In the genomic region with DNA sequence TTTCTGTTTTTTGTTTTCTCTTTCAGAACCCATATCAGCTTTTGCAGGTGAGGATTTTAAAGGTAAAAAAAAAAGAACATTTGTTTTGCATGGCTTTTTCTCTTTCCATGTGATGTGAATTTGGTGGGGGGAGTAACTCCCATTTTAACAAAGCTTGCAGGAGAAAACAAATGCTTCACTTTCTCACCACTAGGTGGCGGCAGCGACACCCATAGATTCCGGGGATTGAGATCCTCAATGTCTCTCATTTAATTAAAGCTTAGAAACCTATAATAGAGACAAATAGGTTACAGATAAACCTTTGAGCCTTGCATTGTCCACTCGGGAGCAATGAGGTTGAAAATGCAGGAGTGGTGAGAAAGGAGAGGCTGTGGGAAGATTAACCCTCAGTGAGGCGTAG, we compare ENCODE assay signal across 9 mouse cellular contexts.
DNase-seq lines count a peak whose midpoint lies in the region; ATAC-seq lines count a peak whose summit lies in the region.
"Had no signal": no experiment of that assay in that cellular context is flagged by ENCODE, and none has a peak within 500 bp of the region (broad histone marks: within the 10 kb centered on the region; RNA-seq: fewer than 3 reads in every experiment).

No protein-coding gene starts in this region.

- H3K9me3 ChIP-seq in midbrain, embryonic 11.5 days (ENCODE audit: control insufficient read depth, low read length), result no peaks in the 10 kb centered on the region
- no peaks in the 10 kb centered on the region for H3K9me3 ChIP-seq in midbrain, embryonic 13.5 days
- no peaks in the 10 kb centered on the region for H3K9me3 ChIP-seq in limb, embryonic 10.5 days (replicated peaks)
- H3K9me3 ChIP-seq: lung, embryonic 15.5 days; stomach, embryonic 15.5 days had no signal

- ATAC-seq in midbrain, embryonic 11.5 days (ENCODE audit: low FRiP score), result no peak
- no peak for ATAC-seq in midbrain, embryonic 13.5 days

- H3K36me3 ChIP-seq in midbrain, embryonic 11.5 days (ENCODE audit: control insufficient read depth, insufficient read depth, low read length), result no peaks in the 10 kb centered on the region
- peaks cover 8% of the 10 kb centered on the region; the same call in 1 of the 2 replicates for H3K36me3 ChIP-seq in midbrain, embryonic 13.5 days
- H3K36me3 ChIP-seq in limb, embryonic 10.5 days, result peaks cover 83% of the 10 kb centered on the region
- H3K36me3 ChIP-seq: stomach, embryonic 15.5 days had no signal

- no peak overlapping the region for H3K4me3 ChIP-seq in midbrain, embryonic 11.5 days (ENCODE audit: low read depth, low read length)
- no peak overlapping the region for H3K4me3 ChIP-seq in midbrain, embryonic 13.5 days (replicated peaks)
- no peak overlapping the region for H3K4me3 ChIP-seq in limb, embryonic 10.5 days
- H3K4me3 ChIP-seq: lung, embryonic 15.5 days; stomach, embryonic 15.5 days had no signal

- no peaks in the 10 kb centered on the region for H3K27me3 ChIP-seq in midbrain, embryonic 11.5 days (ENCODE audit: control insufficient read depth, insufficient read depth, low read length)
- H3K27me3 ChIP-seq in midbrain, embryonic 13.5 days, result peaks cover 37% of the 10 kb centered on the region
- H3K27me3 ChIP-seq in limb, embryonic 10.5 days (ENCODE audit: low read depth, poor library complexity, severe bottlenecking), result peaks cover 17% of the 10 kb centered on the region
- H3K27me3 ChIP-seq: lung, embryonic 15.5 days; stomach, embryonic 15.5 days had no signal

- no peak overlapping the region for H3K4me2 ChIP-seq in midbrain, embryonic 11.5 days
- H3K4me2 ChIP-seq in midbrain, embryonic 13.5 days (replicated peaks), result no peak overlapping the region
- H3K4me2 ChIP-seq: lung, embryonic 15.5 days; stomach, embryonic 15.5 days had no signal

- no peak overlapping the region for H3K27ac ChIP-seq in midbrain, embryonic 11.5 days (ENCODE audit: low read depth, low read length)
- H3K27ac ChIP-seq in midbrain, embryonic 13.5 days, result no peak overlapping the region
- H3K27ac ChIP-seq in limb, embryonic 10.5 days, result no peak overlapping the region
- H3K27ac ChIP-seq: lung, embryonic 15.5 days; stomach, embryonic 15.5 days had no signal

- DNase-seq in midbrain, embryonic 11.5 days (ENCODE audit: low spot score, missing footprints), result peak; percentile 92
- peak; percentile 38 for DNase-seq in T-cell, adult 2 months (ENCODE audit: low spot score)
- DNase-seq in cerebellum, adult 9-11 months, result peak; percentile 54
- DNase-seq in induced T-regulatory cell, adult 2 months (ENCODE audit: low read depth), result peak; percentile 70
- DNase-seq in limb, embryonic 10.5 days (ENCODE audit: low spot score), result peak; percentile 68
- DNase-seq in right cerebral cortex, adult 2 months (ENCODE audit: low spot score in 2 of 2), result peak; percentile 87

- 16% methylated on average over 5 of the region's 5 CpGs for WGBS in midbrain, embryonic 11.5 days
- 15% methylated on average over 5 of the region's 5 CpGs for WGBS in midbrain, embryonic 13.5 days
- WGBS in limb, embryonic 10.5 days, result 26% methylated on average over 5 of the region's 5 CpGs

- no peak overlapping the region for H3K9ac ChIP-seq in midbrain, embryonic 11.5 days (ENCODE audit: low read length)
- no peak overlapping the region for H3K9ac ChIP-seq in midbrain, embryonic 13.5 days (replicated peaks)
- H3K9ac ChIP-seq: lung, embryonic 15.5 days; stomach, embryonic 15.5 days had no signal

- 0 out of 2 replicates have a peak, but pooled peaks cover 3% of the 10 kb centered on the region for H3K4me1 ChIP-seq in midbrain, embryonic 11.5 days (ENCODE audit: control insufficient read depth, insufficient read depth, low read length)
- H3K4me1 ChIP-seq in midbrain, embryonic 13.5 days (replicated peaks), result peaks cover 19% of the 10 kb centered on the region
- H3K4me1 ChIP-seq in limb, embryonic 10.5 days, result peaks cover 3% of the 10 kb centered on the region; the same call in 1 of the 2 replicates
- H3K4me1 ChIP-seq: lung, embryonic 15.5 days; stomach, embryonic 15.5 days had no signal

Comparison
In these comparisons a context has a peak if more than half of its experiments do, and no peak if none do; other contexts are left out.
1. DNase-seq: peak in every context shown above with its lines; median percentile 92 in midbrain, embryonic 11.5 days; 87 in right cerebral cortex, adult 2 months; 70 in induced T-regulatory cell, adult 2 months; 68 in limb, embryonic 10.5 days; 54 in cerebellum, adult 9-11 months; 38 in T-cell, adult 2 months.